Mouse (Mus musculus) layer of hippocampus, adult 9-10 months (tissue): ENCODE measurements around the gene Podnl1.

Experiments used
- DNase-seq: peaks from one replicate; pipeline ENCODE4 v3.0.0; 2022; ENCODE audit warnings: low spot score

Gene Podnl1

GRCm38 (mm10) chr8:84125656-84126055, at the start of gene Podnl1:
Gene Podnl1 (plus strand): TSS chr8:84125989.
- no peak for DNase-seq

- no peak for DNase-seq
These were observed 49.4 kb upstream of the Podnl1 start for GRCm38 (mm10) chr8:84076412-84076811.

DNA sequence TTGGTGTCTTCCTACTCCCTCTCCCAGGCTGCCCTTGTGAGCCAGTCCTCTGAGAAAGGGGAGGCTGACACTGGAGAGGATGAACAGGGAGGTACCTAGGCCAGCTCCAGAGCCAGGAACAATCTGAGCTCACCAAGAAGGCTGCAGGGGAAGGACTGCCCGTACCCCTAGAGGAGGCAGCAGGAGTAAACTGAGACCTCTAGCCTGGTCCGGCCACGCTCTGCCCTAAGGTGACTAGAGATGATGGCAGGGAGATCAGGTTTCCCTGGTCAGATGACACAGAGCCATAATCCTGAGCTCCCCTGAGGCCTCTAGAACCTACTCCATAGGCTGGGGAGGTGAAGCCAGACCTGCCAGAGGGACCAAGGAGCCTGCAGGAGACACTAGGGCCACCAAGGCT, 48.9 kb upstream of the Podnl1 start:
- no peak for DNase-seq

GRCm38 (mm10) chr8:84079206-84079605, 46.6 kb upstream of the Podnl1 start:
- DNase-seq, result no peak

GRCm38 (mm10) chr8:84083829-84084241, 42.0 kb upstream of the Podnl1 start:
- DNase-seq, result no peak

GRCm38 (mm10) chr8:84084341-84085115, 41.3 kb upstream of the Podnl1 start:
- no peak for DNase-seq

GRCm38 (mm10) chr8:84087156-84087555, 38.6 kb upstream of the Podnl1 start:
- no peak for DNase-seq

DNA sequence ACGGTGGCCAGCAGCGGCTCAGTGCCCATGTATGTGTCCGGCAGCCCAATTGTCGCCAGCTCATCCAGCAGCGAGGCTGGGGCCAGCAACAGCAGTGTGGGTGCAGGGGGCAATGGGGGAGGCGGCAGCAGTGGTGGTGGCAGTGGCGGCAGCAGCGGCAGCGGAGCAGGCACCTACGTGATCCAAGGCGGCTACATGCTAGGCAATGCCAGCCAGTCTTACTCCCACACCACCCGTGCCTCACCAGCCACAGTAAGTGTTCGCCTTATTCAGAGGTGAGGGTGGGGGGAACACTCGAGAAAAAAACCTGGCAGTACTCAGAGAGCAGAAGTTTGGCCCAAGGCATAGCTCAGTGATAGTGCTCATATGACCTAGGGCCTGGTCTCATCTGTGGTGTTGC, 38.0 kb upstream of the Podnl1 start:
- no peak for DNase-seq

GRCm38 (mm10) chr8:84089277-84089676, 36.5 kb upstream of the Podnl1 start:
- DNase-seq, result no peak

DNA sequence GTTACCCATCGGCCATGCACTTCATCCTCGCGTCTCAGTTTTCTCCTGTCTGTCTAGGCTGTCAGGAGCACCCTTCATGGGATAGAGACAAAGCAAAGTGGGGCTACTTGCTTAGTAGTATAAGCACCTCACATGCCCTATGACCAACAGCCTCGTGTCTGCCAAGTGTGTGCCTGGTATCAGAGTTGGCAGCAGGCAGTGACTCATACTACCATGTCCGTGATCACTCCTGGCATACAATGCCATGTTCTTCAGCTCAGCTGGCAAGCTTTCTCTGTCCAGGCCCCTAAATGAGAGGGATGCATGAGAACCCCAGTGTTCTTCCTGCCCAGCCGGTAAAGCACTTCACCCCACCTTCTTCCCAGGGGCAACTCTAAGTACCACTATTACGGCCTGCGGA, 35.2 kb upstream of the Podnl1 start:
- no peak for DNase-seq

- no peak for DNase-seq
These were observed 29.7 kb upstream of the Podnl1 start for GRCm38 (mm10) chr8:84096061-84096460.

DNA sequence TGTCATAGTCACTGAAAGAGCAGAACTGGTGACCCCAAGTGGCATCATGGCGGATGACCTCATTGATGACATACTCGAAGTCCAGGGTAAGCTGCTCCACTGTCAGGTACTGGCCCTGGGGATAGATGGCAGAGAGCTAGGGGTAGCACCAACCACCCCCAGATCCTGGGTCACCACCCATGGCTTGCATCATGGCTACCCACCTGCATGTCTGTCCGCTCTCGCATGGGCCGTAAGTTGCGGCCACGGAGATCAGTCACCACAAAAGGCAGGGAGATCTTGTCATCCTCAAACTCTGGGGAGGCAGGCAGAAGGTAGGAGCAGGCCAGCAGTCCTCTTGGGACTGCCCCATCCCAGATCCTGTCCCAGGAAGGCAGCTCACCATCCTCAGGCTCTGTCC, 27.4 kb upstream of the Podnl1 start:
- DNase-seq, result no peak

- DNase-seq, result no peak
These were observed 24.1 kb upstream of the Podnl1 start for GRCm38 (mm10) chr8:84101476-84102270.

- DNase-seq, result no peak
These were observed 22.2 kb upstream of the Podnl1 start for GRCm38 (mm10) chr8:84103601-84104000.

- no peak for DNase-seq
These were observed 21.6 kb upstream of the Podnl1 start for GRCm38 (mm10) chr8:84104221-84104620.

GRCm38 (mm10) chr8:84104697-84105609, 20.8 kb upstream of the Podnl1 start, which contains the start of gene Dcaf15:
Gene Dcaf15 (minus strand): TSS chr8:84104768.
- DNase-seq, result peak; percentile 96

DNA sequence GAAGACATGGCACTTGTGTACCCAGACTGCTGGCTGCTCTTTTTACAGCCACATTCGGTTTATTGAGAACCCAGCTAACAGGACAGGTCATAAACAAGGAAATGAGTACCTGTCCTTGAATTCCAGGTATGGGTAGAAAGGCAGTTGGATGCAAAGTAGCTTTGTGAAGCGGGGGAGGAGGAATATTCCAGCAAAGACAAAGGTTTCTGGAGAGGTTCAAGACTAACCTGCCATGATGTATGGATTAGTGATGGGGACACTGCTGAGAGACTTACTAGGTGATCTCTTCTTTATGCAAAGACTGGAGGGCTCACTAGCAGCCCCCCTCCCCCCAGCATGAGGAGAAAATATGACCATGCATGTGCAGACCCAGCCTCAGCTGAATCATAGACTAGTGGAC, 20.1 kb upstream of the Podnl1 start:
- DNase-seq, result no peak

DNA sequence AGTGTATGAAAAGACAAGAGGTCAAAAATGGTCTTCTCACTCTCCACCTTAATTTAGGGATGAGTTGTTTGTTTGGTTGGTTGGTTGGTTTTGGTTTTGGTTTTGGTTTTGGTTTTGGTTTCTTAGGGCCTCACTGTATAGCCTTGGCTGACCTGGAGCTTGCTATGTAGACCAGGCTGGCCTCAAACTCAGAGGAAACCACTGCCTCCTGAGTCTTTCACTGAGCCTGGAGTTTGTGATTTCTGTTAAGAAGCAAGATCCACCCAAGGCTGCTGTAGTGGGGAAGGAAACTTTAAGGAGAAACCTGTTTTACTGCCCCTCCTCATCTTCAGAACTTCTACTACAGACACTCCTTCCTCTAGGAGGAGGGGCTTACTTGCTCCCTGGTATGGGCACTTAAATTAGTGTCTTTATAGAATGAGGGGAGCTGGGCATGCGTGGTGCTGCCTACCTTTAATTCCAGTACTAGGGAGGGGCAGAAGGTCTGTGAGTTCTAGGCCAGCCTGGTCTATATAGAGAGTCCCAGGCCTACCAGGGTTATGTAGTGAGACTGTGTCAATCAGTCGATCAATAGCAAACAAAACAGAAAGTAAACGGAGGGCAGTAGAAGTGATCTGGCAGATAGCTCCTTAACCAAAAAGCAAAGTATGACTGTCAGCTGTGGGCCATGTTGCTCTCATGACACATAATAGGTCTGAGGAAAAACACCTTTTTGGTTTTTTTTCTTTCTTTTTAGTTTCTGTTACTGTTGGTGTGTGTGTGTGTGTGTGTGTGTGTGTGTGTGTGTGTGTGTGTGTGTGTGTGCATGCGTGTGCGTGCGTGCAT, 19.4 kb upstream of the Podnl1 start:
- DNase-seq, result no peak

- DNase-seq, result no peak
These were observed 10.1 kb upstream of the Podnl1 start for GRCm38 (mm10) chr8:84115646-84116045.

DNA sequence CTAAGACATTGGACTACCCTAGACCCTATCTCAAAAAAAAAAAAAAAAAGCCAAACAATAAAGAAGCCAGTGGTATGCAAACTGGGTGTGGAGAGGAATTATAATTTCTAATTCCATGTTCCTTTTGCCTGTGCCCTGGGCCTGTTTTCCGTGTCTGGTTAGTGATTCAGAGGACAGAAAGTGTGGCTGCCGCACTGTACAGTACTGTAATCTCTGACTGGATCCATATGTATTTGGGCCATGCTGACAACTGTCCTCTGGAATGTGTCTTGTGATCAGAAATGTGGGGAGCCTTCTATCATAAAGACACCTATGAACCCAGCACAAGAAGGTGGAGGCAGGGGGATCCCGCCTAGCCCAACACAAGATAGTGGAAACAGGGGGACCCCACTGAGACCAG, 3.6 kb upstream of the Podnl1 start:
- no peak for DNase-seq

DNA sequence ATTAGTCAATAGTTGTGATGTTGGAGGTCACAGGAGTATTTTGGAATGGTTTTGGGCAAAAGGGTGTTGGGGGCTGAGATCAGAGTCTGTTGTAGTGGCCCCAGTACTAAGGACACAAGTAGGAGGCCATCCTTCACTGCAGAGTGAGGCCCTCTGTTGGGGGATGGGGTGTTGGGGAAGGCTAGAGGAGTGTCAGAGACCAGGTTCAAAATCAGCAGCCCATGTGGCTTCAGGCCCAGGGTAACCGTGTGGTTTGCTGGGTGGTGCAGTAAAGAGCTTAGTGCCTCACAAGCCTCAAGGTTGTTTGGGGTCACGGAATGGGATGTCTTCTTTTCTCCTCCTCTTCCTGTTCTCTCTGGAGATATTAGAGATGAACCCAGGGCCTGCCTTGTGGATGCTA, 953 bp downstream of the Podnl1 start:
- DNase-seq, result no peak
